Mouse (Mus musculus) midbrain, embryonic 11.5 days (tissue): ENCODE results near the gene Mtg2. TPM values are rescaled to one million over a fixed set of nuclear protein-coding genes. Genes with fewer than 3 reads are reported as not detected.

Experiments used
- polyA plus RNA-seq: library from polyadenylated mRNA; unstranded; fragments of >200 nt; fragmentation: Nextera tagmentation; extraction: Ambion mirVana; gene quantifications from 2 replicates; pipeline ENCODE4 v1.2.1, GENCODE M21; 2014

Mtg2 gene
- polyA plus RNA-seq, 1 experiment from 2014 or later, result 30.3 TPM

Other genes starting within 250 kb of the Mtg2 start
- 5.8 and 6.0 TPM in 2 replicates for gene Taf4, start 93.9 kb upstream of the Mtg2 start, polyA plus RNA-seq
- 11.1 and 14.5 TPM in 2 replicates for gene Lsm14b, start 45.6 kb upstream of the Mtg2 start, polyA plus RNA-seq
- 697 and 701 TPM in 2 replicates for gene Psma7, start 28.2 kb upstream of the Mtg2 start, polyA plus RNA-seq
- 14.6 and 17.8 TPM in 2 replicates for gene Ss18l1, start 28.1 kb upstream of the Mtg2 start, polyA plus RNA-seq
- gene Hrh3, start 33.9 kb downstream of the Mtg2 start, polyA plus RNA-seq, result 3.0 and 3.2 TPM in 2 replicates
- gene Osbpl2, start 48.7 kb downstream of the Mtg2 start, polyA plus RNA-seq, result 43.3 and 46.3 TPM in 2 replicates
- 170 and 171 TPM in 2 replicates for gene Adrm1, start 100.9 kb downstream of the Mtg2 start, polyA plus RNA-seq
- 3.8 and 3.9 TPM in 2 replicates for gene Lama5, start 155.3 kb downstream of the Mtg2 start, polyA plus RNA-seq
- gene Rps21, start 186.8 kb downstream of the Mtg2 start, polyA plus RNA-seq, result 443 and 494 TPM in 2 replicates
- gene Cables2, start 202.9 kb downstream of the Mtg2 start, polyA plus RNA-seq, result 13.3 and 14.4 TPM in 2 replicates
- gene Rbbp8nl, start 219.3 kb downstream of the Mtg2 start, polyA plus RNA-seq, result not detected in 2 replicates